Mouse (Mus musculus) midbrain, embryonic 15.5 days (tissue): Measurements from ENCODE around the gene Itgb5. TPM values are rescaled to one million over a fixed set of nuclear protein-coding genes. Genes with fewer than 3 reads are reported as not detected.

Experiments used
- ATAC-seq: fragments of 200-750 bp; cut with Nextera tagmentation; replicated peaks from 2 replicates; pipeline ENCODE4 v1.8.0; 2017; ENCODE audit warnings: moderate TSS enrichment
- H3K27ac ChIP-seq: fragments of 300-500 bp; sonication (generic); 2 replicates; pipeline ENCODE4 v1.5.1; 2015; ENCODE audit warnings: mild to moderate bottlenecking, inconsistent platforms
- H3K27me3 ChIP-seq: fragments of 300-500 bp; sonication (generic); replicated peaks from 2 replicates; pipeline ENCODE4 v1.6.1; 2015; ENCODE audit warnings: inconsistent platforms
- H3K36me3 ChIP-seq: fragments of 300-500 bp; sonication (generic); replicated peaks from 2 replicates; pipeline ENCODE4 v1.6.1; 2015; ENCODE audit warnings: inconsistent platforms
- H3K4me1 ChIP-seq: fragments of 300-500 bp; sonication (generic); 2 replicates; pipeline ENCODE4 v1.6.1; 2015; ENCODE audit warnings: inconsistent platforms
- H3K4me2 ChIP-seq: fragments of 300-500 bp; sonication (generic); 2 replicates; pipeline ENCODE4 v1.6.1; 2015; ENCODE audit warnings: inconsistent platforms, mild to moderate bottlenecking, moderate library complexity
- H3K4me3 ChIP-seq: fragments of 300-500 bp; sonication (generic); 2 replicates; pipeline ENCODE4 v1.5.1; 2015; ENCODE audit warnings: mild to moderate bottlenecking, inconsistent platforms
- H3K9ac ChIP-seq: fragments of 300-500 bp; sonication (generic); 2 replicates; pipeline ENCODE4 v1.6.1; 2015; ENCODE audit warnings: mild to moderate bottlenecking, inconsistent platforms
- H3K9me3 ChIP-seq: fragments of 300-500 bp; sonication (generic); 2 replicates; pipeline ENCODE4 v1.6.1; 2016; ENCODE audit warnings: inconsistent platforms
- WGBS: fragments of 180-500 bp; shearing (Covaris S2); methylation state at CpG from one replicate; pipeline ENCODE4 v1.1.7; 2015; ENCODE audit warnings: mixed read lengths; 5-methylcytosine and 5-hydroxymethylcytosine counted together
- polyA plus RNA-seq: library from polyadenylated mRNA; unstranded; fragments of >200 nt; fragmentation: Nextera tagmentation; extraction: Ambion mirVana; gene quantifications from 2 replicates; pipeline ENCODE4 v1.2.1, GENCODE M21; 2015

Itgb5 gene
- polyA plus RNA-seq, 1 experiment from 2014 or later, result 24.1 TPM

DNA sequence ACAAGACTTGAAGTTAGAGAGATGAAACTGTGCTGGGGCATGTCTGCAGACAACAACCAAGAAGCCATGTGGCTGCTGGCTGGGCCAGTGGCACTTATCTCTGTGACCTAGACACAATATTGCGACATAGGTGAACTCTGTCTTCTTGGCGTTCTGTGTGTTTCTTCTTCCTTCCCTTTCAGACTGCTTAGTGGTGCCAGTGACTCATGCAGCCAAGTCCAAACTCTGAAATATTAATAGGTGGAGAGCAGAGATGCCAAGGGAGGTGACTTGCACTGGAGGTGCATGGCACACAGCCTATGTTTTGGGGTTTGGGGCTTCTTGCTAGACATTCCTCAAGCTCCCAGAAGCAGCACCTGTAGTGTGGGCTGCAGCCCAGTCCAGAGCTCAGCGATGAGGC lies 7.2 kb downstream of the Itgb5 start:
- Histone ChIP-seq H3K27ac (no peak overlapping the region), H3K9ac (no peak overlapping the region), H3K4me3 (no peak overlapping the region), H3K9me3 (no peaks in the 10 kb centered on the region), H3K36me3 (no peaks in the 10 kb centered on the region), H3K4me1 (peaks cover 18% of the 10 kb centered on the region), H3K27me3 (peaks cover 18% of the 10 kb centered on the region), H3K4me2 (no peak overlapping the region)
- WGBS, result 86% methylated on average over 3 of the region's 3 CpGs
- ATAC-seq, result no peak

DNA sequence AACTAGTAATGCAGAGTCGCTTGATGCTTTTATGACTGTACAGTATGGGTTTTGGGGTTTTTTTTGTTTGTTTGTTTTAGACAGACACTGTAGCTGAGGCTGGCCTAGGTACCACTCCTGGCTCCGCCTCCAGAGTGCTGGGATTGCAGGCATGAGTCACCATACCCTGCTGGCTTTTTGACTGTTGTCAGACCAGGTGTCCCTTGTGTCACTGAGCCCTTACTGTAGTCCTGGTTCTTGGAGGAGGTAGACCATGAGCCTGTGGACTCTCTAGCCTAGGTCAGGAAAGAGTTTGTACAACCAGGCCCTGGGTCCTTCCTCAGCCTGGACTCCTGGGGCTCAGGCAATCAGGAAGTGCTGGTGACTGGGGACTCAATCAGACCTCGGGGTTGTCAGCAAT lies 7.7 kb downstream of the Itgb5 start:
- ATAC-seq, result no peak
- H3K4me1 ChIP-seq, result peaks cover 18% of the 10 kb centered on the region
- H3K4me3 ChIP-seq, result no peak overlapping the region
- 77% methylated on average over 3 of the region's 3 CpGs for WGBS
- H3K27me3 ChIP-seq, result peaks cover 15% of the 10 kb centered on the region
- H3K9ac ChIP-seq, result no peak overlapping the region
- no peaks in the 10 kb centered on the region for H3K36me3 ChIP-seq
- H3K9me3 ChIP-seq, result no peaks in the 10 kb centered on the region
- no peak overlapping the region for H3K27ac ChIP-seq
- no peak overlapping the region for H3K4me2 ChIP-seq

- H3K4me2 ChIP-seq, result no peak overlapping the region
- no peaks in the 10 kb centered on the region for H3K9me3 ChIP-seq
- WGBS, result 78% methylated on average over 6 of the region's 6 CpGs
- no peaks in the 10 kb centered on the region for H3K36me3 ChIP-seq
- no peak for ATAC-seq
- no peak overlapping the region for H3K4me3 ChIP-seq
- H3K9ac ChIP-seq, result no peak overlapping the region
- H3K4me1 ChIP-seq, result no peaks in the 10 kb centered on the region
- H3K27me3 ChIP-seq, result no peaks in the 10 kb centered on the region
- H3K27ac ChIP-seq, result no peak overlapping the region
Measured at GRCm38 (mm10) chr16:33840616-33841015, 11.2 kb downstream of the Itgb5 start.

- no peak overlapping the region for H3K4me2 ChIP-seq
- H3K4me3 ChIP-seq, result no peak overlapping the region
- H3K9ac ChIP-seq, result no peak overlapping the region
- H3K27ac ChIP-seq, result no peak overlapping the region
- H3K9me3 ChIP-seq, result no peaks in the 10 kb centered on the region
- 56% methylated on average over 12 of the region's 12 CpGs for WGBS
- no peaks in the 10 kb centered on the region for H3K27me3 ChIP-seq
- H3K4me1 ChIP-seq, result no peaks in the 10 kb centered on the region
- no peaks in the 10 kb centered on the region for H3K36me3 ChIP-seq
- ATAC-seq, result no peak
Measured at GRCm38 (mm10) chr16:33842081-33842880, 12.8 kb downstream of the Itgb5 start.

DNA sequence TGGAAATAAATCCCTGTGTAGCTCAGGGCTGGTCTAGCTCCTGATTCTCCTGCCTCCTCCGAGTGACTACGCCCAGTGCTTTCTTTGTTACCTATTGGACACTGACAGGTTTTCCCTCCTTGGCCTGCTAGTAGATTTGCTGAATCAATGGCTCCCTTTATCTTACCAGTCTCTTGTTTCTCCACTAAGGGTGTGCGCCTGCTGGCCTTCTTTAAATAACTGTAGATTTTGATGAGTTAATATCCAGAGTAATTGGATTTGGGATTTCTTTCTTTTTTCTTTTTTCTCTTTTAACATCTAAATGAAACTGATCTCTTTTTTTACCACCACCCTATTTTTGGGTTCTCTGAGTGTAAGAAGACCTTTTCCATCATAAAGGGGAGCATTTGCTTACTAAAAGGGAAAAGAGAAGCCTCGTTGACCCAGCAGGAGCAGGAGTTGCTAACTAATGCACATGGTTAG lies 14.7 kb downstream of the Itgb5 start:
- Histone ChIP-seq H3K9ac (no peak overlapping the region), H3K4me3 (no peak overlapping the region), H3K9me3 (no peaks in the 10 kb centered on the region)

GRCm38 (mm10) chr16:33844866-33845265 lies 15.4 kb downstream of the Itgb5 start:
- Histone ChIP-seq H3K27me3 (no peaks in the 10 kb centered on the region), H3K9ac (no peak overlapping the region), H3K9me3 (no peaks in the 10 kb centered on the region), H3K4me1 (no peaks in the 10 kb centered on the region), H3K36me3 (no peaks in the 10 kb centered on the region), H3K4me3 (no peak overlapping the region), H3K4me2 (no peak overlapping the region), H3K27ac (no peak overlapping the region)
- 70% methylated on average over 6 of the region's 6 CpGs for WGBS
- no peak for ATAC-seq

More for the DNA sequence above, 14.7 kb downstream of the Itgb5 start:
- no peak overlapping the region for H3K4me2 ChIP-seq
- H3K27ac ChIP-seq, result no peak overlapping the region
- WGBS, result 31% methylated on average over 4 of the region's 4 CpGs
- H3K27me3 ChIP-seq, result no peaks in the 10 kb centered on the region
- H3K4me1 ChIP-seq, result no peaks in the 10 kb centered on the region
- no peaks in the 10 kb centered on the region for H3K36me3 ChIP-seq
- ATAC-seq, result no peak

DNA sequence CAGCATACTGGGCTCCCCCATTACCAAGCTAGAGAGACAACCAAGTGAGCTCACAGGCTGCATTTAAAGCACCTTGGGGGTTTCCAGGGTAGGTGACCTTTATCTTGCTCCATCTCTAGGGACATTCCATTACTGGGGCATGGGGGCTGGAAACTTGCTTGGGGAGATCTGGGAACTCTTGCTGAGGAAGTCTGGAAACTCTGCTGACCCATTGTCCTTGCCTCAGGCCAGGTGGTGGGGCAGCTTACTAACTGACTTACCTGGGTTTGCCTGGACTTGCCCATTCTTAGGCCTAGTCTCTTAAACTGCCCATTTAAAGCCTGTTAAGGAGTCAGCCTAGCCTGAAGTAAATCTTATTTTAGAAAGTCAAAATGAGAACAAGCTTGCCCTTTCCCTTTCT lies 23.8 kb downstream of the Itgb5 start:
- Histone ChIP-seq H3K9me3 (no peaks in the 10 kb centered on the region), H3K9ac (no peak overlapping the region), H3K4me2 (no peak overlapping the region), H3K4me3 (no peak overlapping the region), H3K4me1 (no peaks in the 10 kb centered on the region), H3K36me3 (no peaks in the 10 kb centered on the region), H3K27ac (no peak overlapping the region), H3K27me3 (no peaks in the 10 kb centered on the region)
- ATAC-seq, result no peak

DNA sequence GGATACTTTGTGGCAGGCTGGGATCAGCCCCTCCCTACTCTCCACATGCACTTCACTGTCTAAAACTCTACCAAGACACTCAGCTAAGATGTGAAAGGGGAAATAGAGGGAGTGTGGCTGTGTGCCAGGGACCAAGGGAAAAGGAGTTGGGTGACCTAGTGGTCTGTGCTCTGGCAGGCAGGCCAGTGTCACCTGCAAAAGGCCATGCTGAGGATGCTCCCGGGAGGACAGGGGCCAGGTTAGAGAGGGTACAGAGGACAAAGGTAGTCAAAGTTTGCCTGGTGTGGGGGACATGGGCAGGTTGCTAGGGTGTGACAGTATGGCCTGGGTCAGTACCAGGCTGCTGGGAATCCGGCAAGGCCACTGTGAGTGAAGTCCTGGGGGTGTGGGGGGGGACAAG lies 29.3 kb downstream of the Itgb5 start:
- Histone ChIP-seq H3K27me3 (no peaks in the 10 kb centered on the region), H3K27ac (no peak overlapping the region), H3K4me3 (no peak overlapping the region), H3K9ac (no peak overlapping the region), H3K9me3 (no peaks in the 10 kb centered on the region), H3K4me1 (peaks cover 10% of the 10 kb centered on the region), H3K4me2 (no peak overlapping the region), H3K36me3 (no peaks in the 10 kb centered on the region)
- WGBS, result 85% methylated on average over 2 of the region's 2 CpGs
- no peak for ATAC-seq

GRCm38 (mm10) chr16:33859380-33859779 lies 29.9 kb downstream of the Itgb5 start:
- Histone ChIP-seq H3K4me3 (no peak overlapping the region), H3K27ac (no peak overlapping the region), H3K27me3 (no peaks in the 10 kb centered on the region), H3K4me1 (peaks cover 10% of the 10 kb centered on the region), H3K4me2 (no peak overlapping the region), H3K9ac (no peak overlapping the region), H3K36me3 (no peaks in the 10 kb centered on the region), H3K9me3 (no peaks in the 10 kb centered on the region)
- ATAC-seq, result no peak
- WGBS, result 84% methylated on average over 3 of the region's 5 CpGs

DNA sequence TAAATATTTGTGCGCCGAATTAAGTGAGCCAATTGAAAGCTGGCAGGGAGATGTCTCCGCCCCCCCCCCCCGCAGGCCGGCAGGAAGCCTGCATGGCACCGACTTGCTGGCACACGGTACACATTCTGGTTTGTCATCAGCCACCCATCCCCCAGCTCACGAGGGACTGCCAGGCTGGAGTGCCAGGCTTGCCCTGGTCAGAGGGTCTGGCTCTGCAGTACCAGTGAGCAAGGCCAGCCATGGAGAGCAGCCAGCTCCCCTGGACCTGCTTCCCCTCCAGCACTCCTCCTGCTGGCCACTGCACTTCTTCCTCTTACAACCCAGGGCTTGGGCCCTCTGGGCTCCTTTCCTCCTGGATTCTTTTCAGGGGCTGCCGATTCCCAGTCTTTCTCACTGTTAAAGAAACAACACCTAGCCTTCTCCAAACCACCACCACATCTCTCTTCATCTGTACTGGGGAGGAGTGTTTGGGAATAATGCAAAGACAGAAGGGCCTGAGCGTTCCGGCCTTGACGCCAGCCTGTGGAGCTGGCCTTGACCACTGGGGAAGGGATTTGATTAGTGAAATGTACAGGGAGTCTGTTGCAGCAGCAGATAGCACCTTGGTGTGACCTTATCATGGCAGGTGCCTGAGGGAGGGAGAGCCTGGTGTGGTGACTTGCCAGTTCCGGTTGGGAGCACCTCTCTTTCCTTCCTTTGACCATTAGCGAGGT lies 30.7 kb downstream of the Itgb5 start:
- H3K9ac ChIP-seq, result no peak overlapping the region
- H3K4me2 ChIP-seq, result peak overlapping the region; percentile 34
- no peaks in the 10 kb centered on the region for H3K27me3 ChIP-seq
- whole genome bisulfite sequencing, result 40% methylated on average over 14 of the region's 14 CpGs
- H3K9me3 ChIP-seq, result no peaks in the 10 kb centered on the region
- no peak overlapping the region for H3K4me3 ChIP-seq
- H3K27ac ChIP-seq, result peak overlapping the region; percentile 53; the same call in 1 of the 2 replicates
- peaks cover 10% of the 10 kb centered on the region for H3K4me1 ChIP-seq
- ATAC-seq, result peak; percentile 88
- H3K36me3 ChIP-seq, result no peaks in the 10 kb centered on the region

GRCm38 (mm10) chr16:33862406-33862805 lies 32.9 kb downstream of the Itgb5 start:
- H3K4me1 ChIP-seq, result peaks cover 10% of the 10 kb centered on the region
- ATAC-seq, result no peak
- H3K36me3 ChIP-seq, result no peaks in the 10 kb centered on the region
- no peak overlapping the region for H3K4me3 ChIP-seq
- no peaks in the 10 kb centered on the region for H3K9me3 ChIP-seq
- H3K9ac ChIP-seq, result no peak overlapping the region
- H3K4me2 ChIP-seq, result no peak overlapping the region
- whole genome bisulfite sequencing, result 83% methylated on average over 4 of the region's 4 CpGs
- H3K27ac ChIP-seq, result no peak overlapping the region
- no peaks in the 10 kb centered on the region for H3K27me3 ChIP-seq

- H3K9ac ChIP-seq, result no peak overlapping the region
- H3K9me3 ChIP-seq, result no peaks in the 10 kb centered on the region
- no peak overlapping the region for H3K4me2 ChIP-seq
- H3K4me1 ChIP-seq, result peaks cover 10% of the 10 kb centered on the region
- no peak overlapping the region for H3K4me3 ChIP-seq
- H3K36me3 ChIP-seq, result no peaks in the 10 kb centered on the region
- no peaks in the 10 kb centered on the region for H3K27me3 ChIP-seq
- 73% methylated on average over 5 of the region's 5 CpGs for WGBS
- no peak for ATAC-seq
- H3K27ac ChIP-seq, result no peak overlapping the region
Measured at GRCm38 (mm10) chr16:33863208-33863751, 33.8 kb downstream of the Itgb5 start.
